Mouse (Mus musculus): ENCODE measurements around the gene Dlgap3. TPM values are rescaled to one million over a fixed set of nuclear protein-coding genes. Genes with fewer than 3 reads are reported as not detected.

Dlgap3 gene
- polyA plus RNA-seq, 1 experiment from 2014 or later = 1.4 TPM

- Histone ChIP-seq H3K9me3 (replicated peaks; ENCODE audit: control insufficient read depth, low read length) (no peaks in the 10 kb centered on the region), H3K4me2 (no peak overlapping the region), H3K4me1 (ENCODE audit: control insufficient read depth, insufficient read depth, low read length) (peaks cover 4% of the 10 kb centered on the region), H3K4me3 (ENCODE audit: low read depth, low read length) (no peak overlapping the region), H3K9ac (ENCODE audit: low read depth, low read length) (no peak overlapping the region), H3K27me3 (ENCODE audit: control insufficient read depth, insufficient read depth, low read length) (no peaks in the 10 kb centered on the region), H3K27ac (ENCODE audit: low read depth, low read length) (no peak overlapping the region), H3K36me3 (ENCODE audit: control insufficient read depth, insufficient read depth, low read length) (no peaks in the 10 kb centered on the region)
- WGBS (ENCODE audit: insufficient replicate concordance) = under 1% methylated on average over 5 of the region's 5 CpGs
- peak; percentile 71 for ATAC-seq (replicated peaks; ENCODE audit: insufficient number of reproducible peaks, low FRiP score, low TSS enrichment)
Measured at GRCm38 (mm10) chr4:127249701-127250349, 80.8 kb downstream of the Dlgap3 start.

- Histone ChIP-seq H3K27me3 (ENCODE audit: control insufficient read depth, insufficient read depth, low read length) (no peaks in the 10 kb centered on the region), H3K9me3 (replicated peaks; ENCODE audit: control insufficient read depth, low read length) (no peaks in the 10 kb centered on the region), H3K36me3 (ENCODE audit: control insufficient read depth, insufficient read depth, low read length) (no peaks in the 10 kb centered on the region), H3K27ac (ENCODE audit: low read depth, low read length) (no peak overlapping the region), H3K4me3 (ENCODE audit: low read depth, low read length) (no peak overlapping the region), H3K9ac (ENCODE audit: low read depth, low read length) (no peak overlapping the region), H3K4me2 (peak overlapping the region; percentile 48), H3K4me1 (ENCODE audit: control insufficient read depth, insufficient read depth, low read length) (peaks cover 3% of the 10 kb centered on the region; the same call in 1 of the 2 replicates)
- 45% methylated on average over 22 of the region's 22 CpGs for WGBS (ENCODE audit: insufficient replicate concordance)
- peak; percentile 45; the same call in 1 of the 2 replicates for ATAC-seq (replicated peaks; ENCODE audit: insufficient number of reproducible peaks, low FRiP score, low TSS enrichment)
Measured at GRCm38 (mm10) chr4:127251963-127252585, 83.1 kb downstream of the Dlgap3 start.

- Histone ChIP-seq H3K9me3 (replicated peaks; ENCODE audit: control insufficient read depth, low read length) (no peaks in the 10 kb centered on the region), H3K36me3 (ENCODE audit: control insufficient read depth, insufficient read depth, low read length) (no peaks in the 10 kb centered on the region), H3K4me1 (ENCODE audit: control insufficient read depth, insufficient read depth, low read length) (peaks cover 12% of the 10 kb centered on the region), H3K27ac (ENCODE audit: low read depth, low read length) (no peak overlapping the region), H3K4me3 (ENCODE audit: low read depth, low read length) (no peak overlapping the region), H3K4me2 (no peak overlapping the region), H3K27me3 (ENCODE audit: control insufficient read depth, insufficient read depth, low read length) (no peaks in the 10 kb centered on the region), H3K9ac (ENCODE audit: low read depth, low read length) (no peak overlapping the region)
- ATAC-seq (replicated peaks; ENCODE audit: insufficient number of reproducible peaks, low FRiP score, low TSS enrichment) = no peak
- WGBS (ENCODE audit: insufficient replicate concordance) = 48% methylated on average over 5 of the region's 5 CpGs
Measured at GRCm38 (mm10) chr4:127256739-127257138, 87.7 kb downstream of the Dlgap3 start.

- no peaks in the 10 kb centered on the region for H3K9me3 ChIP-seq (replicated peaks; ENCODE audit: control insufficient read depth, low read length)
- no peaks in the 10 kb centered on the region for H3K27me3 ChIP-seq (ENCODE audit: control insufficient read depth, insufficient read depth, low read length)
- H3K36me3 ChIP-seq (ENCODE audit: control insufficient read depth, insufficient read depth, low read length) = no peaks in the 10 kb centered on the region
- peak; percentile 33; the same call in 1 of the 2 replicates for ATAC-seq (replicated peaks; ENCODE audit: insufficient number of reproducible peaks, low FRiP score, low TSS enrichment)
- peak overlapping the region; percentile 20 for H3K4me2 ChIP-seq
- H3K4me1 ChIP-seq (ENCODE audit: control insufficient read depth, insufficient read depth, low read length) = peaks cover 13% of the 10 kb centered on the region
- WGBS (ENCODE audit: insufficient replicate concordance) = 17% methylated on average over 12 of the region's 12 CpGs
- no peak overlapping the region for H3K9ac ChIP-seq (ENCODE audit: low read depth, low read length)
- H3K27ac ChIP-seq (ENCODE audit: low read depth, low read length) = peak overlapping the region; percentile 54
- H3K4me3 ChIP-seq (ENCODE audit: low read depth, low read length) = no peak overlapping the region
Measured at GRCm38 (mm10) chr4:127258186-127258897, 89.3 kb downstream of the Dlgap3 start.

- ATAC-seq (replicated peaks; ENCODE audit: insufficient number of reproducible peaks, low FRiP score, low TSS enrichment) = no peak
- no peaks in the 10 kb centered on the region for H3K36me3 ChIP-seq (ENCODE audit: control insufficient read depth, insufficient read depth, low read length)
- H3K27me3 ChIP-seq (ENCODE audit: control insufficient read depth, insufficient read depth, low read length) = no peaks in the 10 kb centered on the region
- no peak overlapping the region for H3K27ac ChIP-seq (ENCODE audit: low read depth, low read length)
- peaks cover 15% of the 10 kb centered on the region for H3K4me1 ChIP-seq (ENCODE audit: control insufficient read depth, insufficient read depth, low read length)
- no peak overlapping the region for H3K4me3 ChIP-seq (ENCODE audit: low read depth, low read length)
- H3K9me3 ChIP-seq (replicated peaks; ENCODE audit: control insufficient read depth, low read length) = no peaks in the 10 kb centered on the region
- no peak overlapping the region for H3K4me2 ChIP-seq
- WGBS (ENCODE audit: insufficient replicate concordance) = 72% methylated on average over 14 of the region's 14 CpGs
- H3K9ac ChIP-seq (ENCODE audit: low read depth, low read length) = no peak overlapping the region
Measured at GRCm38 (mm10) chr4:127261601-127262000, 92.6 kb downstream of the Dlgap3 start.

DNA sequence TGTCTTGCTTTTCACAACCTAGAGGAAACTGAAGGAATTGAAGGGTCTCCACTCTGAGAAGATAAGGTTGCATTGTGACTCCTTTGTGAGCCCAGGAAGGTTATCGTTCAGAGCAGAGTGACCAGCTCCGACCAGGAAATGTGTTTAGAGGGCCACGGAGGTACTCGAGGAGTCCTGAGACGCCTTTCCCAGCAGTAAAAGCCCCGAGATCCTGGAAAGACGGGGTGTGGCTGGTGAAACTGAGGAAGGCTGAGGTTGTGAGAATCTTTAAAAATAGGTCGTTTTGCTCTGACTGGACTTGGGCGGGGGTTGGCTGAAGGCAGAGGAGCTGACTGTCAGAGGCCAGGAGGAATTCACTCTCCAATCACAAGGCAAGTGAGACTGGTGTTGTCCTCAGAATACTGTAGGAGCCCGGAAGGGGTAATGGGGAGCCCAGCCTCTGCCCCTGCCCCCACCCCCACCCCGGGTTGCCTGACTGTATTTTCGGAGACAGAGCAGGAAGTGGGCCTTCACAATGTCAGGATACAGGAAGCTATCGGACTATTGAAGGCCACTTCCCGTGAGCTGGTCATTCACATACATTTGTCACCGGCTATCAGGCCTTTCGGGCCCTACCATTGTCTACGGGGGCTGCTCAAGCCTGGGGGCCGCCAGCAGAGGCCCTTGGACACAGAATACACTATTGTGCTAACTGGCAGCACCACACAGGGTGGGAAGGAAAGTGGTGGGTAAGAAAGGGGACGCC lies 94.6 kb downstream of the Dlgap3 start:
- Histone ChIP-seq H3K9me3 (replicated peaks; ENCODE audit: control insufficient read depth, low read length) (no peaks in the 10 kb centered on the region), H3K4me2 (no peak overlapping the region; the same call in 1 of the 2 replicates), H3K4me1 (ENCODE audit: control insufficient read depth, insufficient read depth, low read length) (peaks cover 7% of the 10 kb centered on the region), H3K9ac (ENCODE audit: low read depth, low read length) (no peak overlapping the region), H3K27ac (ENCODE audit: low read depth, low read length) (peak overlapping the region; percentile 77), H3K4me3 (ENCODE audit: low read depth, low read length) (no peak overlapping the region), H3K27me3 (ENCODE audit: control insufficient read depth, insufficient read depth, low read length) (no peaks in the 10 kb centered on the region), H3K36me3 (ENCODE audit: control insufficient read depth, insufficient read depth, low read length) (no peaks in the 10 kb centered on the region)
- ATAC-seq (replicated peaks; ENCODE audit: insufficient number of reproducible peaks, low FRiP score, low TSS enrichment) = peak; percentile 77
- 42% methylated on average over 19 of the region's 19 CpGs for WGBS (ENCODE audit: insufficient replicate concordance)

DNA sequence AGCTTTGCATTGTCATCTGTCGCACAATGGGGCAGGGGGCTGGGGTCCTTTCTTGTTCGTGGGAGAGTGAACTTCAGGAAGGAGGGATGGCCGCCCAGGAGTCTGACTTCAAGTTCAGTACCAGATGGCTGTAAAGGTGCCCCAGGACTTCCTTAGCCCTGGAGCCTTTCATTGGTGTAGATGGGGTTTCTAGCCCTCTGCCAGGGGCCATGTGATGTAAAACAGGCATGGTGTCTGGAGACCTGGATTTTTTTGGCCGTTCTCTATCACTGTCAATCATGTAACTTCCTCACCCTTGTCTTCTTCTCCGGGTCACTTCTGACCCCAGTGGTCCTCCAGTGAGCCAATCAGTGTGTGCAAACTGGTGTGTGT lies 95.2 kb downstream of the Dlgap3 start:
- peaks cover 7% of the 10 kb centered on the region; the same call in 1 of the 2 replicates for H3K4me1 ChIP-seq (ENCODE audit: control insufficient read depth, insufficient read depth, low read length)
- ATAC-seq (replicated peaks; ENCODE audit: insufficient number of reproducible peaks, low FRiP score, low TSS enrichment) = peak; percentile 56
- 37% methylated on average over 5 of the region's 5 CpGs for WGBS (ENCODE audit: insufficient replicate concordance)

DNA sequence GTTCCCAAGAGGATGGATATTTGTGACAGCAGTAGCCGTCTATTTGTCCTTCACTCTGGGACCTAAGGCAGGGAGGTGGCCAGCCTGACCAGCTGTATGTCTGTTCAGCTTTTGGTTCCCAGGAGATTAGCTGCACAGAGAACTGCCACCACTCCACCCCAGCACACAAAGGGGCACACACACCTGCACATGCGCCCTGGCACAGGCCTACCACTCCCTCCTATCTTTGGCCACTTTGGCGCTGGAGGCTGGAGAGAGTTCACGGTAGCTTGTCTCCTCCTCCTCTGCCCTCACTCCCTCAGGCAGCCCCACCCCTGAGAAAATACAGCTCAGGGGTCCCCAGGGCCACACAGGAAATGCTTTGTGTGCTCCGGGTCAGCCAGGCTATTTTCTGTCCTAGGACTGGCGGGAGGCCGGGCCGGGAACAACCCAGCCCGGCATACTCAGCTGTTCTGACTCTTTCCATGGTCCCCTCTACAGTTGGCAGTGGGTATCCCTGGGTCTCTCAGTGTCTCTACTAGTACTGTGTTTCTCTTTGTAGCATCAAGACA lies 109.5 kb downstream of the Dlgap3 start:
- H3K9me3 ChIP-seq (replicated peaks; ENCODE audit: control insufficient read depth, low read length) = no peaks in the 10 kb centered on the region
- ATAC-seq (replicated peaks; ENCODE audit: insufficient number of reproducible peaks, low FRiP score, low TSS enrichment) = no peak
- no peaks in the 10 kb centered on the region for H3K36me3 ChIP-seq (ENCODE audit: control insufficient read depth, insufficient read depth, low read length)
- H3K27ac ChIP-seq (ENCODE audit: low read depth, low read length) = peak overlapping the region; percentile 29; the same call in 1 of the 2 replicates
- no peaks in the 10 kb centered on the region for H3K27me3 ChIP-seq (ENCODE audit: control insufficient read depth, insufficient read depth, low read length)
- 52% methylated on average over 9 of the region's 9 CpGs for WGBS (ENCODE audit: insufficient replicate concordance)
- H3K4me1 ChIP-seq (ENCODE audit: control insufficient read depth, insufficient read depth, low read length) = peaks cover 5% of the 10 kb centered on the region
- H3K4me2 ChIP-seq = no peak overlapping the region
- no peak overlapping the region for H3K4me3 ChIP-seq (ENCODE audit: low read depth, low read length)
- H3K9ac ChIP-seq (ENCODE audit: low read depth, low read length) = no peak overlapping the region

More for the DNA sequence above, 95.2 kb downstream of the Dlgap3 start:
- no peaks in the 10 kb centered on the region for H3K36me3 ChIP-seq (ENCODE audit: control insufficient read depth, insufficient read depth, low read length)
- H3K27ac ChIP-seq (ENCODE audit: low read depth, low read length) = peak overlapping the region; percentile 77
- no peaks in the 10 kb centered on the region for H3K9me3 ChIP-seq (replicated peaks; ENCODE audit: control insufficient read depth, low read length)
- H3K9ac ChIP-seq (ENCODE audit: low read depth, low read length) = no peak overlapping the region
- no peak overlapping the region; the same call in 1 of the 2 replicates for H3K4me2 ChIP-seq
- no peak overlapping the region for H3K4me3 ChIP-seq (ENCODE audit: low read depth, low read length)
- H3K27me3 ChIP-seq (ENCODE audit: control insufficient read depth, insufficient read depth, low read length) = no peaks in the 10 kb centered on the region

All from heart, embryonic 11.5 days (tissue).